Mouse (Mus musculus) forebrain, embryonic 16.5 days (tissue): Measurements from ENCODE around the gene 1110059G10Rik. TPM values are rescaled to one million over a fixed set of nuclear protein-coding genes. Genes with fewer than 3 reads are reported as not detected.

Experiments used
- polyA plus RNA-seq: library from polyadenylated mRNA; unstranded; fragments of >200 nt; fragmentation: Nextera tagmentation; extraction: Ambion mirVana; gene quantifications from 2 replicates; pipeline ENCODE4 v1.2.1, GENCODE M21; 2015

The 1110059G10Rik gene
- polyA plus RNA-seq, 1 experiment from 2014 or later, result 34.0 TPM

Other genes starting within 250 kb of the 1110059G10Rik start
- gene Topaz1, start 203.7 kb downstream of the 1110059G10Rik start, polyA plus RNA-seq, result not detected in 2 replicates
- gene Tcaim, start 145.5 kb downstream of the 1110059G10Rik start, polyA plus RNA-seq, result 7.8 and 9.3 TPM in 2 replicates
- 0.99 TPM in 1 of 2 replicates, not detected in the other for gene Gm35549, start 107.0 kb downstream of the 1110059G10Rik start, polyA plus RNA-seq
- 132 and 142 TPM in 2 replicates for gene Zfp445, start 85.0 kb downstream of the 1110059G10Rik start, polyA plus RNA-seq
- gene Zkscan7, start 65.3 kb downstream of the 1110059G10Rik start, polyA plus RNA-seq, result 3.2 and 5.8 TPM in 2 replicates
- 20.8 and 23.1 TPM in 2 replicates for gene Zfp105, start 27.9 kb downstream of the 1110059G10Rik start, polyA plus RNA-seq
- gene Kif15, start within 50 bp of the 1110059G10Rik start, polyA plus RNA-seq, result 26.1 and 26.8 TPM in 2 replicates
- 21.5 and 23.3 TPM in 2 replicates for gene Tmem42, start 70.3 kb upstream of the 1110059G10Rik start, polyA plus RNA-seq
- gene Tgm4, start 83.7 kb upstream of the 1110059G10Rik start, polyA plus RNA-seq, result 0.35 and 0.73 TPM in 2 replicates
- 82.1 and 90.0 TPM in 2 replicates for gene Zdhhc3, start 162.2 kb upstream of the 1110059G10Rik start, polyA plus RNA-seq
- gene Exosc7, start 162.2 kb upstream of the 1110059G10Rik start, polyA plus RNA-seq, result 95.7 and 97.8 TPM in 2 replicates
- 0.35 and 0.76 TPM in 2 replicates for gene Clec3b, start 199.9 kb upstream of the 1110059G10Rik start, polyA plus RNA-seq